Mouse (Mus musculus): Measurements from ENCODE around the gene Gpr61. TPM values are rescaled to one million over a fixed set of nuclear protein-coding genes. Genes with fewer than 3 reads are reported as not detected.

The Gpr61 gene
- not detected in 2 replicates for polyA plus RNA-seq (2012; rRNA removed)

DNA sequence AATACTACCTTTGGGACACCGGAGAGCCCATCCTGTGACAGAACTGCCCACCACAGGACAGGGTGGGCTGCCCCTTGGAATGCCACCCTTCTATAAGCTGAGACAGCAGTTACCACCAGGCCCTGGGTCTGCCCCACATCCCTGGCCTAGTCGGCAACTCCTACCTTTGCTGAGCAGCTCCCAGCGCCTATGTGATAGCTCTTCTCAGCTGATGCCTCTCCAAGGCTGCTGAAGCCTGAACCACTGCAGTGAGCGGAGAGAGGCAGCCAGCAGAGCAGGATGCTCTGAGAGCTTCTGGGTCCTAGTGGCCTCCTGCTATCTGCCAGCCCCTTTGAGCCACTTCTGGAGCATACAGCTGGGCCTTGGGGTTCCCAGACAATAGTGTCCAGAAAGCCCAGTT, at the start of gene Gpr61:
Gene Gpr61, minus strand, starts transcription at position 227 of the 400 bp plus-strand sequence.
- no peak for TF ChIP-seq CTCF (IDR thresholded peaks at IDR 0.05; ENCODE audit: insufficient read depth, low read length)
- no peak for TF ChIP-seq POLR2A (IDR thresholded peaks at IDR 0.05; ENCODE audit: borderline replicate concordance, extremely low read depth, low read depth, low read length)
- no peak for DNase-seq
- 60% methylated on average over 4 of the region's 4 CpGs for WGBS
- Histone ChIP-seq H3K4me1 (ENCODE audit: control insufficient read depth, insufficient read depth, low read length) (no peaks in the 10 kb centered on the region), H3K4me3 (replicated peaks; ENCODE audit: extremely low read depth, low read depth, low read length) (no peak within 1 kb of the TSS)

DNA sequence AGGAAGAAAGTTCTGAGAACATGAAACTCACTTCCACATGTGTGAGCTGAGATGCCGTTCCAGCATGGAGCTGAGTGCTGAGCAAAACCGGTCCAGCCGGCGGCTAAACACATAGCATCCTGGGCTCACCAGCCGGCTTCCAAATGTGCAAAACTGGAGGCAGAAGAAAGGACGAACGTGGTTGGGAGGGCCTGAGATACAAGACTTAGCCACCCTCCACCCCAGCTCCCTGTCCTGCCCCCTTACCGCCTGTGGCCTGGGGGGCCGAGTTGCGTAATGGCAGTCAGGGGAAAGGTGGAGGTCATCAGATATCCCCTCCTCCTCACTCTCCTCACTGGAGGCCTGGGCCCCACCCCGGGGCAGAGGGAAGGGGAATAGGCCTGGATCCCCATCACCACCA, 49.8 kb upstream of the Gpr61 start:
- TF ChIP-seq POLR2A (IDR thresholded peaks at IDR 0.05; ENCODE audit: borderline replicate concordance, extremely low read depth, low read depth, low read length) = no peak
- no peak for TF ChIP-seq CTCF (IDR thresholded peaks at IDR 0.05; ENCODE audit: insufficient read depth, low read length)
- Histone ChIP-seq H3K4me1 (ENCODE audit: control insufficient read depth, insufficient read depth, low read length) (peaks cover 7% of the 10 kb centered on the region), H3K4me3 (replicated peaks; ENCODE audit: extremely low read depth, low read depth, low read length) (no peak overlapping the region)
- no peak for DNase-seq
- WGBS = 72% methylated on average over 11 of the region's 11 CpGs

DNA sequence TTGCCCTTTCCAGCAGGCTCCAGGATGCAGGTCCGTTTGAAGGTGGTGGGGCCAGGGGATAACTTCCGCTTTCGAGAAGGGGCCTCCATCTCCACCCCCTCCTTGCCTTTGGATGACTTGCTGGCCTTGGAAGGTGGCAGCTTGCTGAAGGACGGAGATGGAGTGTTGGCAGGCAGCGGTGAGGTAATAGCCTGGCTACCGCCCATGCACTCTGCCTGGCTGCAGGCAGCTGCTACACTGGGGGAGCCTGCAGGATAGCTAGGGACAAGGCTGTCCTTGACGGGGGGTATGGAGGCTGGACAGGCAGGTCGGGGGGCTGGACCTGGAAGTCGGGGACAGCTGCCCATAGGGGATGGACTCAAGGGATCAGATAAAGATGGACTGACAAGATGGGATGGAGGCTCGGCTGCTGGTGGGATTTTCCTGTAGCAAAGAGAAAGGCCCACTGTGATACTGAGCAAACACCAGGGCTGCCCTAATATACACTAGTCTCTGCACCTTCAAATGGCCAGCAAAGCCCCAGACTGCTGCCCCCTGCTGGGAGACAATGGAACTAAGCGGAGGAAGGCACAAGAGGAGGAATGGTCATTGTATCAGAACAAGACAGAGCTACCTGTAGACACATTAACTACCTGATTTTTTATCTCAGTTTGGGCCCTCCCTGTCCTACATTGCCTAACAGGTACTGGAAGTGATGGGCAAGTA, 49.1 kb upstream of the Gpr61 start:
- peak; percentile 84 for DNase-seq
- WGBS = 68% methylated on average over 11 of the region's 11 CpGs
- Histone ChIP-seq H3K4me3 (replicated peaks; ENCODE audit: extremely low read depth, low read depth, low read length) (no peak overlapping the region), H3K4me1 (ENCODE audit: control insufficient read depth, insufficient read depth, low read length) (peaks cover 9% of the 10 kb centered on the region)
- peak; percentile 87 for TF ChIP-seq CTCF (IDR thresholded peaks at IDR 0.05; ENCODE audit: insufficient read depth, low read length)
- TF ChIP-seq POLR2A (IDR thresholded peaks at IDR 0.05; ENCODE audit: borderline replicate concordance, extremely low read depth, low read depth, low read length) = no peak

DNA sequence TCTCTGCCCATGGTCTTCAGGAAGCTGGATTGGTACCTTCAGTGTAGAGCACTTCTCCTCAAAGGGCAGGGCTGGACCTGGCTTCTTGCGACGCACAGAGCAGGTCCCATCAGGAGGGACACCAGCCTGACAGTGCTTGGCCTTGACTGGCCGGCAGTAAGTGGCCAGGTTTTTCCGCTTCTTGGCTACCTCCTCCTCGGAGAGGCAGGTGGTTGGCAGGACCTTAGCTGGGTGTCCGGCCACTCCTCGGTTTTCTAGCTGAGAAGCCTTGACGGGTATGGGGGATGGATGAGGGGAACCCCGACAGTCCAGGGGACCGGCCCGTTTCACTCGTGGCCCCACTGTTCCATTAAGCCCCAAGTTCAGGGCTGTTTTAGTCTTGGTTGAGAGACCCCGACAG, 48.5 kb upstream of the Gpr61 start:
- 85% methylated on average over 13 of the region's 13 CpGs for WGBS
- Histone ChIP-seq H3K4me3 (replicated peaks; ENCODE audit: extremely low read depth, low read depth, low read length) (no peak overlapping the region), H3K4me1 (ENCODE audit: control insufficient read depth, insufficient read depth, low read length) (peaks cover 9% of the 10 kb centered on the region)
- DNase-seq = no peak
- no peak for TF ChIP-seq POLR2A (IDR thresholded peaks at IDR 0.05; ENCODE audit: borderline replicate concordance, extremely low read depth, low read depth, low read length)
- TF ChIP-seq CTCF (IDR thresholded peaks at IDR 0.05; ENCODE audit: insufficient read depth, low read length) = no peak

DNA sequence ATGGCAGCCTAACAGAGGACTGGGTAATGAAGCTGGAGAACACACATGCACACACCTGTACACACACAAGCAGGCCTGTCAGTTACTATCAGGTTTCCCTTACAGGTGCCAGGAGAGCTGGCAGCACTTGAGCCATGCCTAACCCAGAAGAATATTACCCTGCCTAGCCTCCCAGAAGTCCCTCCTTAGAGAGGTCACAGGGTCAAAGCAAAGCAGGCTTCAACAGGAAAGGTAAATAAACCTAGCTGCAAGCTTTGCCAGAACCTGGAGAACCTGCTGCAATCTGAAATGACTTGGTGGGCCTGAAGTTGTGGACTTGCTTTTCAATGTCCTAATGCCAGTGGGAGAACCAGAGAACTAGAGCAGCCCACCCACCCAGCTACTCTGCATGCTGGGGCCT, 47.8 kb upstream of the Gpr61 start:
- DNase-seq = no peak
- no peak for TF ChIP-seq CTCF (IDR thresholded peaks at IDR 0.05; ENCODE audit: insufficient read depth, low read length)
- no peak for TF ChIP-seq POLR2A (IDR thresholded peaks at IDR 0.05; ENCODE audit: borderline replicate concordance, extremely low read depth, low read depth, low read length)
- peaks cover 9% of the 10 kb centered on the region for H3K4me1 ChIP-seq (ENCODE audit: control insufficient read depth, insufficient read depth, low read length)
- no peak overlapping the region for H3K4me3 ChIP-seq (replicated peaks; ENCODE audit: extremely low read depth, low read depth, low read length)

DNA sequence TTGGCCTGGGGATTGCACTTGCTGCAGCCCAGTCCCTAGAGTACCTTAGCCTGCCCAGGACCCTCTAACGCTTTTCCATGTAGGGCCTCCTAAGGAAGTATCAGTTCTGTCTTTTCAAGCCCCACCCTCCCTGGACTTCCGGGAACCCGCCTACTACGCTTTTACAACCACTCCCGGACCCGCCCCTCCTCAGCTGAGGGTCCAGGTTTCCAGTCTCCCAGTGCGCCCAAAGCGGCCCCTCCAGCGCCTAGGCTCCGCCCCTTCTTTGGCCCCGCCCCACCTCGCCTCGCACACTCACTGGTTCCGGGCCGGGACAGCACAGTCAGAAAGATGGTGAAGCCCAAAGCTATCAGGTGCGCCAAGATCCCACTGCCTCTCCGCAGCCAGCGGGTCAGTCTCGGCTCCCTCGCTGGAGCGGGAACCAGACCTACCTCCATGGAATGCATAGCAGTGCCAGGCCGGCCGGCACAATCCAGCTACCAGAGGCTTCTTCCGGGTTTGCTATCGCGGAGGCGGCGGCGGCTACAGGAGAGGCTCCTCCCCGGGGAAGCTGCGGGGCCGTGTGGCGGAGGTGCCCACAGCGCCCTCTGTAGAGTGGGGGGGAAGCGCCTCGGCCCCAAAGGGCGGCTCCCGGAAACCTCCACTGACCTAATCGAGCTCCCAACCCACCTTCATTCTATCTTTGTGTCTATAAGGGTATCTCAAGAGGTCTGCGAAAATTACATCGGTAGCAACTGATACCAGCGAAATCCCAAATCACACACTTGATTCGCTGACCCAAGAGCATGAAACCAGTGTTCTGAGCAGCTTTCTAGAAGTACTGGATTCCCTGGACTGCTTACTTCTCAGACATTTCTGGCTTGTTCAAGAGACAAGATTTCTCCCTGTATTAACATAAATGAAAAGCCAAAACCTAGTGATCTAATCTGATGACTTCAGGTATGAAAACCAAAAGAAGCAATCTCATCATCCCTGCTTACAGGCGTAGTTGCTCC, 45.9 kb upstream of the Gpr61 start, which contains the start of gene Cyb561d1:
Gene Cyb561d1, minus strand, starts transcription at position 884 of the 995 bp plus-strand sequence.
- TF ChIP-seq POLR2A (IDR thresholded peaks at IDR 0.05; ENCODE audit: borderline replicate concordance, extremely low read depth, low read depth, low read length) (peak; percentile 78), CTCF (IDR thresholded peaks at IDR 0.05; ENCODE audit: insufficient read depth, low read length) (no peak)
- 3% methylated on average over 44 of the region's 44 CpGs for WGBS
- DNase-seq = peak; percentile 97
- peaks cover 9% of the 10 kb centered on the region for H3K4me1 ChIP-seq (ENCODE audit: control insufficient read depth, insufficient read depth, low read length)
- H3K4me3 ChIP-seq (replicated peaks; ENCODE audit: extremely low read depth, low read depth, low read length) = peak within 1 kb of the TSS; percentile 97

DNA sequence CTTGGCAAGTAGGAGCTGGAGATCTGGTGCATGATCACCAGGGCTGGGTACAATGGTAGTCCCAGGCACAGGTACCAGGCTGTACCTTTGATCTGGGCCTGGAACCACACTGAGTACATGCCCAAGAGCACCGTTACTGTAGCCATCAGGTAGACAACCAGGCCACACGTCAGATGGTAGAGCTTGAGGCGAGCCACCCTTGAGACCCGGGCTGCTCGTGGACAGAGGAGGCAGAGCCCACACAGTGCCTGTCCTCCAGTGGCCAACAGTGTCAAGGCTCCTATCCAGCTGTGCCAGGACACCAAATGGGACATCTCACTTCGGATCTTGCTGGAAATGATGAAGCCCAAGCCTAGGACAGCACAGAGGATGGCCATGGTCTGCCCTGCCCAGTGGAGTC, 44.5 kb upstream of the Gpr61 start:
- DNase-seq = no peak
- H3K4me1 ChIP-seq (ENCODE audit: control insufficient read depth, insufficient read depth, low read length) = peaks cover 9% of the 10 kb centered on the region
- TF ChIP-seq POLR2A (IDR thresholded peaks at IDR 0.05; ENCODE audit: borderline replicate concordance, extremely low read depth, low read depth, low read length) (no peak), CTCF (IDR thresholded peaks at IDR 0.05; ENCODE audit: insufficient read depth, low read length) (no peak)
- WGBS = 93% methylated on average over 6 of the region's 6 CpGs
- no peak overlapping the region for H3K4me3 ChIP-seq (replicated peaks; ENCODE audit: extremely low read depth, low read depth, low read length)

DNA sequence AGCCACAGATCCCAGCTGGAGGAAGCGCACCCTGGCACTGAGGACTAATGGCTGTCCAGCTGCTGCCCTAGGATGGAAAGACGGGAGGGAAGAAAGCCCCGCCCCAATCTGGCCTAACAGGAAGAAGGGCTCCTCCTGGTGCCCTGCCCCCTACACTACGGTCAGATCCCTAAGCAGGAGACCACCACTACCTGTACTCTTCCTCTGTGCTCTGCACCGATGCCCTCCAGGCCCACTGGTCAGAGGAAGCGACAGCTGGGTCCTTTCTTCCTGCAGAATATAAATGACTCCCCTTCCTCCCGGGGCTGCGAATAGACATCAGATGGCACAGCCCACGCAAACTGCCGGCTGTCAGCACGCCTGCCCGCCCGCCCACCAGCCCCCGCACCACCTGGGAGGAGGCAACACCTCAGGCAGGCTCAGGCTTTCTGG, 42.4 kb upstream of the Gpr61 start:
- WGBS = 24% methylated on average over 14 of the region's 14 CpGs
- no peak for TF ChIP-seq POLR2A (IDR thresholded peaks at IDR 0.05; ENCODE audit: borderline replicate concordance, extremely low read depth, low read depth, low read length)
- no peak for TF ChIP-seq CTCF (IDR thresholded peaks at IDR 0.05; ENCODE audit: insufficient read depth, low read length)
- peaks cover 9% of the 10 kb centered on the region for H3K4me1 ChIP-seq (ENCODE audit: control insufficient read depth, insufficient read depth, low read length)
- no peak for DNase-seq
- H3K4me3 ChIP-seq (replicated peaks; ENCODE audit: extremely low read depth, low read depth, low read length) = no peak overlapping the region

DNA sequence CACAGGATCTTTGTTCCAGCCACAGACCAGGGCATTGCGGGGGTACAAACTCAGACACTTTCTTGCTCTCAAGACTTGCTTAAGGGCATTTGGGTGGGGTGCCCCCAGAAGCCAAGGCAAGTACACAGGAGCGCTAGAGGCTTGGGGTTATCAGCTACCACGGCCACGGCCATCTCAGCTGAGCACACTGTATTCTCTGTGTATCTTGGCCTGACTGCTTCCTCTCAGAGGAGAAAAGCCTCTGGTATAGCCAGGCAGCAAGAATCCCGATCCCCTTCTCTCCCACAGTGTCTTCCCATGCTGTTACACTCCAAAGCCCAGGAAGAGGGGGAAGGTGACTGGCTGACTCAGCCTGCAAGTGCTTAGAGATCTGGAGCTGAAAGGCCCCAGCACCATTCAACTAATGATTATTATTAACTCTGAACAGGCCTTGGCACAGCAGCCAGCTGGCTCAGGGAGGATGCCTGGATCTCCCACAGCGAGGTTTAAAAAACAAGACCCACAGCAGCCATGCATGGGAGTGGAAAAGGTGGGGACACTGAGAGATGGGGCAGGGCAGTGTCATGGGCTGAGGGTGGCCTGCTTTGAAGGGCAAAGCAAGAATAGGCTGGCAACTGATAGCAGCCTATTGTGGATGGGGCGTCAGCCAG, 41.4 kb upstream of the Gpr61 start:
- Histone ChIP-seq H3K4me1 (ENCODE audit: control insufficient read depth, insufficient read depth, low read length) (peaks cover 6% of the 10 kb centered on the region; the same call in 1 of the 2 replicates), H3K4me3 (replicated peaks; ENCODE audit: extremely low read depth, low read depth, low read length) (no peak overlapping the region)
- DNase-seq = no peak
- 83% methylated on average over 7 of the region's 7 CpGs for WGBS
- no peak for TF ChIP-seq POLR2A (IDR thresholded peaks at IDR 0.05; ENCODE audit: borderline replicate concordance, extremely low read depth, low read depth, low read length)
- no peak for TF ChIP-seq CTCF (IDR thresholded peaks at IDR 0.05; ENCODE audit: insufficient read depth, low read length)

Measured in lung, adult 2 months (tissue).